Mouse (Mus musculus) G1E (cell line): Measurements from ENCODE around the gene Gm4707. TPM values are rescaled to one million over a fixed set of nuclear protein-coding genes. Genes with fewer than 3 reads are reported as not detected.
"Not testable (repeated sequence)": the region's sequence is repeated elsewhere in the genome, so short reads cannot be mapped to it uniquely, and the experiment has no call there.

Experiments
- ATAC-seq: 2 replicates; pipeline ENCODE4 v1.8.0; 2016; ENCODE audit warnings: mild to moderate bottlenecking; ENCODE audit not compliant: insufficient number of reproducible peaks, poor library complexity, low FRiP score, severe bottlenecking; ENCODE audit errors: extremely low read depth
- DNase-seq: peaks from one replicate; pipeline ENCODE4 v3.0.0; 2012; ENCODE audit warnings: low spot score
- H3K27me3 ChIP-seq: 2 replicates; pipeline ENCODE4 v1.6.1; 2012; ENCODE audit warnings: mild to moderate bottlenecking, low read length, inconsistent platforms; ENCODE audit not compliant: insufficient read depth
- H3K36me3 ChIP-seq: replicated peaks from 2 replicates; pipeline ENCODE3; 2012; ENCODE audit warnings: mild to moderate bottlenecking, inconsistent platforms
- H3K4me1 ChIP-seq: 2 replicates; pipeline ENCODE4 v1.6.1; 2012; ENCODE audit warnings: low read depth, low read length, inconsistent platforms, mixed read lengths; ENCODE audit not compliant: insufficient read depth
- H3K4me3 ChIP-seq: 2 replicates; pipeline ENCODE4 v1.5.1; 2012; ENCODE audit warnings: low read depth, mild to moderate bottlenecking, inconsistent platforms, low read length, moderate library complexity, mixed read lengths
- H3K9me3 ChIP-seq: replicated peaks from 2 replicates; pipeline ENCODE4 v1.6.1; 2012; ENCODE audit warnings: inconsistent platforms
- CTCF ChIP-seq: IDR thresholded peaks from 2 replicates; pipeline ENCODE4 v1.5.1; 2012; ENCODE audit warnings: low read depth, low read length, inconsistent platforms, mixed read lengths
- GATA1 ChIP-seq: IDR thresholded peaks from 2 replicates; pipeline ENCODE4 v1.6.1; 2012; ENCODE audit warnings: borderline replicate concordance, low read length, inconsistent platforms, mixed read lengths
- GATA2 ChIP-seq: IDR thresholded peaks from 2 replicates; pipeline ENCODE4 v1.6.1; 2012; ENCODE audit warnings: low read depth, low read length, inconsistent platforms, borderline replicate concordance
- POLR2AphosphoS5 ChIP-seq: IDR thresholded peaks from 2 replicates; pipeline ENCODE4 v1.6.1; 2012; ENCODE audit warnings: low read depth, low read length, inconsistent platforms; ENCODE audit not compliant: insufficient replicate concordance
- TAL1 ChIP-seq: conservative IDR thresholded peaks from 2 replicates; pipeline ENCODE4 v1.6.1; 2012; ENCODE audit warnings: low read depth, low read length, inconsistent platforms, mixed read lengths
- polyA plus RNA-seq: library from polyadenylated mRNA; stranded (reverse); fragments of >175 nt; gene quantifications from 2 replicates; pipeline ENCODE4 v1.2.3, GENCODE M21; 2012
- total RNA-seq, 2 experiments: library from RNA; stranded (forward) in 1 of 2; stranded (reverse) in 1 of 2; fragments of 200-1000 nt in 1 of 2; fragments of >200 nt in 1 of 2; fragmentation: Nextera tagmentation in 1 of 2; gene quantifications; 2 replicates each; pipeline ENCODE4 v1.2.3; 2014 to 2017

The Gm4707 gene
- total and polyA plus RNA-seq, 3 experiments: 2.7 to 59.5 TPM; not detected in 1

DNA sequence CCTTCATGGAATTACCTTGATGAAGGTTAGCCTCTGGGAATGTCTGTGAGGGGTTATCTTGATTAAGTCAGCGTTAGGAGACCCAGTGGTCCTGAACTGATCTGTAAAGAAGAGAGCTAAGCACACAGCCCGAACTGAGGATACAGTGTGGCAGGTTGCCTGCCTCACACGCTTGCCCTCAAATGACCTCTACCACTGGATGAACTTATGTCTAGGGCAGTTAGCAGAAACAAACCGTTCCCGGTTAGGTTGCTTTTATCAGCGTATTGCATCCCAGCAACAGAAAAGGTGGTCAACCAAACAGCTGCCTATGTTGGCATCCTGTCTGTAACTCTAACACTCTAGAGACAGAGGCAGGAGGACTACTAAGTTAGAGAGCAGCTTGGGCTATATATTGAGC, 14.5 kb downstream of the Gm4707 start:
- TF ChIP-seq TAL1: no peak
- no peak for TF ChIP-seq POLR2AphosphoS5
- TF ChIP-seq GATA1: no peak
- TF ChIP-seq GATA2: no peak
- no peak for TF ChIP-seq CTCF
- H3K4me3 ChIP-seq: no peak overlapping the region
- ATAC-seq (no peak), DNase-seq (no peak)
- no peaks in the 10 kb centered on the region for H3K27me3 ChIP-seq
- H3K4me1 ChIP-seq: peaks cover 5% of the 10 kb centered on the region; the same call in 1 of the 2 replicates
- H3K36me3 ChIP-seq: peaks cover 65% of the 10 kb centered on the region
- H3K9me3 ChIP-seq: peaks cover 3% of the 10 kb centered on the region; the same call in 1 of the 2 replicates

DNA sequence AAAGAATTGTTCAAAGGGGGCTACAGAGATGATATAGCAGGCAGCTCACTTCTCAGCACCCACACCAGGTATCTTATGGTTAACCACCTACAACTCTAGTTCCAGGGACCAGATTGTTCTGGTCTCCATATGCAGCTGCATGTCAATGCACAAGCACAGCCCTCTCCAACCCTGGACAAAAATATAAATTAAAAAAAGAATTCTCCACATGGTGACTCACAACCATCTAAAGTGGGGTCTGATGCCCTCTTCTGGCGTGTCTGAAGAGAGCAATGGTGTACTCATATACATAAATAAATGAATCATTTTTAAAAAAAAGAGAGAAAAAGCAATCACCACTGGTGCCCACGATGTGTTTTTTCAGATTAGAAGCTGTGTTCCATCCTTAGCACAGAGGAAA, 15.0 kb downstream of the Gm4707 start:
- ATAC-seq (no peak), DNase-seq (no peak)
- Histone ChIP-seq H3K4me3 (no peak overlapping the region), H3K27me3 (no peaks in the 10 kb centered on the region), H3K4me1 (peaks cover 5% of the 10 kb centered on the region; the same call in 1 of the 2 replicates), H3K36me3 (peaks cover 69% of the 10 kb centered on the region), H3K9me3 (peaks cover 3% of the 10 kb centered on the region; the same call in 1 of the 2 replicates)
- TF ChIP-seq CTCF: no peak
- no peak for TF ChIP-seq GATA2
- TF ChIP-seq TAL1: no peak
- no peak for TF ChIP-seq GATA1

DNA sequence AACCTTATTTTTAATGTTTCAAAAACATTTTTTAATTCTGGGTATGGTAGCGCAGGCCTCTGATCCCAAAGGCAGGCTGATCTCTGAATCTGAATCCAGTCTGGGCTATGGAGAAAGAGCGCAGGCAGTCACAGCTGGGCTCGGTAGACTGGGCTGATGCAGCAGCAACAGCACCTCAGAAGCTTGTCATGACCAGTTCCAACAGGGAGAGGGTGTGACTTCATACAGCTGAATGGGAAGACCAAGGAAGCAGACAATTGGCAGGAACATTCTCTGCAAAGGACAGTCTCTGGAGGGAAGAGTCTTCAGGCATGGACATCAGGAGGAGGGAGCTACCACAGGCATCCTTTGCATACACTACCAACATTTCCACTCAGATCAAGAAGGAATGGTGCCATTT, 15.6 kb downstream of the Gm4707 start:
- no peak overlapping the region for H3K4me3 ChIP-seq
- TF ChIP-seq TAL1: no peak
- no peak for TF ChIP-seq POLR2AphosphoS5
- TF ChIP-seq CTCF: no peak
- TF ChIP-seq GATA1: no peak
- no peak for TF ChIP-seq GATA2
- ATAC-seq: no peak
- peaks cover 3% of the 10 kb centered on the region; the same call in 1 of the 2 replicates for H3K9me3 ChIP-seq
- peaks cover 5% of the 10 kb centered on the region; the same call in 1 of the 2 replicates for H3K4me1 ChIP-seq
- no peaks in the 10 kb centered on the region for H3K27me3 ChIP-seq
- H3K36me3 ChIP-seq: peaks cover 72% of the 10 kb centered on the region
- no peak for DNase-seq

DNA sequence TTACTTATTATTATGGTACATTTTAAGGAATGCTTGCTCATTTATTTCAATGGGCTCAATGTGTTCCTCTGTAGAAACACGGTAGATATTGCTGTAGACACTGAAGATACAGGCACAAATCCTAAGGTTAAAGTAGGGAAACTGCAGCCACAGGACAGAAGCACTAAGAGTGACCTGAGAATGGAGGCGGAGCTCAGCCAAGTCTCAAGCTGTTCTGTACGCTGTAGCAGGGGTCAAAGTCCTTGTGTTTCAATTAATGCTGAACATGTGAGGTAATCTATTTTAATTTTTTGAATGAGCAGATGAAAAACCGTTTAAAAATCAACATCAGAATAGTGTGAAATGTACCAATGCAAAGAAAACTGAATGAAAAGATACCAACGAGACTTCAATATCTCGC, 16.4 kb downstream of the Gm4707 start:
- H3K36me3 ChIP-seq: peaks cover 70% of the 10 kb centered on the region
- DNase-seq: no peak

DNA sequence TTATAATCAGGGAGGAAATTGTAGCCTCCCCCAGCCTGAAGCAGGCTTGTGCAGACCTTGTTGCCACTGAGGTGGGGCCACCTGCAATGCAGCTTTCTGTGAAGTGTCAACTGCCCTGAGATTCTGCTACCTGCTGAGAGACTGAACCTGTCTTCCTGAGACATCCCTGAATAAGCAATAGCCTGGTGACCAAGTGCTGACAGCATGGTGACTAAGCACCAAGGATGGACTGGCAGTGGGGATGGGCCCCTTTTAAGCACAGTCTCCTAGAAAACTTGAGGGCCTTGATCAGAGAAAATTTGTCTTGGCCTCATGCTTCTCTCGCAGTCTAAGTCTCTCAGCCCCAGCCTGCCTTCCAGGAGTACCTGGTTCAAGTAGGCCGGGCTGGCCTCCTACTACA, 37.2 kb downstream of the Gm4707 start:
- not testable (repeated sequence) for ATAC-seq, H3K9me3 ChIP-seq, H3K4me1 ChIP-seq, DNase-seq, H3K4me3 ChIP-seq, H3K27me3 ChIP-seq
- H3K36me3 ChIP-seq: peaks cover 65% of the 10 kb centered on the region

More for the DNA sequence above, 16.4 kb downstream of the Gm4707 start:
- Histone ChIP-seq H3K4me1 (peaks cover 5% of the 10 kb centered on the region; the same call in 1 of the 2 replicates), H3K9me3 (peaks cover 3% of the 10 kb centered on the region; the same call in 1 of the 2 replicates), H3K27me3 (no peaks in the 10 kb centered on the region), H3K4me3 (no peak overlapping the region)
- TF ChIP-seq GATA2: no peak
- TF ChIP-seq GATA1: no peak
- TF ChIP-seq TAL1: no peak
- TF ChIP-seq POLR2AphosphoS5: no peak
- no peak for TF ChIP-seq CTCF
- ATAC-seq: no peak

DNA sequence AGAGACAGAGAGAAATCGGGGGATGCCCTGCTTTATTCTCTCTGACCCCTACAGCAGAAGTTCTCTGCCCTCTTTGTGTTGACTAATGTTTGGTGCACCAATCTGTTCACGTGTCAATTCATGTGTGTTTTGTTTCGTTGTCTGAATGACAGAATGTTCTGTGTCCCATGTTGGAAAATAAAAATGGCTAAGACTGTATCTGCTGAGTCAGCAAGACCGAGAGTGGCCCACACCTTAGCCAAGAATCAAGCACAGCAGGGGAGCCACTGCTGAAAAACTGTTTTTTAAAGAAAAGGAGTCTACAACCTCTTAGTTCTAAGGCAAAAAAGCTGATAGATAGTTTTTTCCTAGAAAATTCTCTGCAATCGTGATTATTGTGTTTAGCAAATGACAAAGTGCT, 40.3 kb downstream of the Gm4707 start:
- not testable (repeated sequence) for DNase-seq, H3K9me3 ChIP-seq, H3K4me3 ChIP-seq, H3K4me1 ChIP-seq, ATAC-seq, H3K27me3 ChIP-seq
- peaks cover 66% of the 10 kb centered on the region for H3K36me3 ChIP-seq

DNA sequence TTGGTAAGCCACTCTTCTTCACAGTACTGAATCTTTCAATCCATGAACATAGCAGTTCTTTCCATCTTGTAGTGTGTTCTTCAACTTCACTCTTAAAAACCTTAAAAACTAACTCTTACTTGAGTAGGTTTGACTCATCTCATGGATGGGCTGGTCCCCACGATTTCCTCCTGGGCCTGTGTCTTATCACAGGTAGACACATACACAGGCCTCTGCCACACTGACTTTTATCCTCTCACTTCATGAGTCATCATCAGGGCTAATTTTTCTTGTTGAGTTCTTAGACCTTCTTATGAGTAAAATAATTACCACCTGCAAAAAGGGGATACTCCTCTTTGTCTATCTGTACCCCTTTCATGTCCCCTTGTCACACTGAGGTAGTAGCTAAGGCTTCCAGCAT, 42.7 kb downstream of the Gm4707 start:
- peaks cover 61% of the 10 kb centered on the region for H3K36me3 ChIP-seq
- 0 out of 2 replicates have a peak, but pooled peaks cover 2% of the 10 kb centered on the region for H3K9me3 ChIP-seq
- TF ChIP-seq GATA1: no peak
- TF ChIP-seq CTCF: no peak
- TF ChIP-seq POLR2AphosphoS5: no peak
- no peak for TF ChIP-seq TAL1
- TF ChIP-seq GATA2: no peak
- H3K27me3 ChIP-seq: no peaks in the 10 kb centered on the region
- ATAC-seq: no peak
- H3K4me1 ChIP-seq: 0 out of 2 replicates have a peak, but pooled peaks cover 2% of the 10 kb centered on the region
- no peak overlapping the region for H3K4me3 ChIP-seq
- DNase-seq: no peak

Other genes starting within 250 kb of the Gm4707 start
- 80.3 and 81.3 TPM in 2 replicates for gene Emilin2, start 147.9 kb downstream of the Gm4707 start, total RNA-seq (2014; fragmentation: Nextera tagmentation)
- 137 and 170 TPM in 2 replicates for gene Emilin2, start 147.9 kb downstream of the Gm4707 start, total RNA-seq (2017)
- 106 and 131 TPM in 2 replicates for gene Emilin2, start 147.9 kb downstream of the Gm4707 start, polyA plus RNA-seq
- gene Smchd1, start 15.4 kb upstream of the Gm4707 start, total RNA-seq (2014; fragmentation: Nextera tagmentation): 319 and 338 TPM in 2 replicates
- 230 and 243 TPM in 2 replicates for gene Smchd1, start 15.4 kb upstream of the Gm4707 start, total RNA-seq (2017)
- gene Smchd1, start 15.4 kb upstream of the Gm4707 start, polyA plus RNA-seq: 9.9 and 10.0 TPM in 2 replicates
- 118 and 120 TPM in 2 replicates for gene Ndc80, start 66.9 kb upstream of the Gm4707 start, total RNA-seq (2014; fragmentation: Nextera tagmentation)
- 95.7 and 110 TPM in 2 replicates for gene Ndc80, start 66.9 kb upstream of the Gm4707 start, total RNA-seq (2017)
- 3.4 and 8.3 TPM in 2 replicates for gene Ndc80, start 66.9 kb upstream of the Gm4707 start, polyA plus RNA-seq
- gene Spdya, start 92.1 kb upstream of the Gm4707 start, total RNA-seq (2014; fragmentation: Nextera tagmentation): not detected in 2 replicates
- 0.12 TPM in 1 of 2 replicates, not detected in the other for gene Spdya, start 92.1 kb upstream of the Gm4707 start, total RNA-seq (2017)
- gene Spdya, start 92.1 kb upstream of the Gm4707 start, polyA plus RNA-seq: not detected in 2 replicates
- 197 and 205 TPM in 2 replicates for gene Wdr43, start 156.0 kb upstream of the Gm4707 start, total RNA-seq (2014; fragmentation: Nextera tagmentation)
- 165 and 231 TPM in 2 replicates for gene Wdr43, start 156.0 kb upstream of the Gm4707 start, total RNA-seq (2017)
- gene Wdr43, start 156.0 kb upstream of the Gm4707 start, polyA plus RNA-seq: 59.0 and 77.6 TPM in 2 replicates
- gene Togaram2, start 213.3 kb upstream of the Gm4707 start, total RNA-seq (2014; fragmentation: Nextera tagmentation): not detected in 2 replicates
- gene Togaram2, start 213.3 kb upstream of the Gm4707 start, total RNA-seq (2017): 0.05 TPM in 1 of 2 replicates, not detected in the other
- gene Togaram2, start 213.3 kb upstream of the Gm4707 start, polyA plus RNA-seq: not detected in 2 replicates